Mouse (Mus musculus): ENCODE results near the gene Dedd. TPM values are rescaled to one million over a fixed set of nuclear protein-coding genes. Genes with fewer than 3 reads are reported as not detected.

Gene Dedd
- polyA plus RNA-seq, 1 experiment from 2014 or later, result 45.1 TPM

- Histone ChIP-seq H3K4me2 (no peak overlapping the region), H3K36me3 (ENCODE audit: control insufficient read depth, insufficient read depth, low read length) (peaks cover 14% of the 10 kb centered on the region), H3K4me3 (ENCODE audit: low read depth, low read length) (no peak overlapping the region; the same call in 1 of the 2 replicates), H3K27ac (ENCODE audit: low read depth, low read length) (no peak overlapping the region), H3K4me1 (ENCODE audit: control insufficient read depth, insufficient read depth, low read length) (peaks cover 16% of the 10 kb centered on the region), H3K9ac (ENCODE audit: low read length) (no peak overlapping the region), H3K27me3 (ENCODE audit: control insufficient read depth, insufficient read depth, low read length) (no peaks in the 10 kb centered on the region), H3K9me3 (ENCODE audit: control insufficient read depth, low read length) (no peaks in the 10 kb centered on the region)
- no peak for ATAC-seq (ENCODE audit: low FRiP score)
- WGBS, result 92% methylated on average over 20 of the region's 20 CpGs
- DNase-seq (ENCODE audit: low spot score, missing footprints), result peak; percentile 51
Observed at GRCm38 (mm10) chr1:171285096-171285892, 43.7 kb upstream of the Dedd start.

GRCm38 (mm10) chr1:171286517-171286916 is 42.4 kb upstream of the Dedd start:
- DNase-seq (ENCODE audit: low spot score, missing footprints) (no peak), ATAC-seq (ENCODE audit: low FRiP score) (no peak)
- no peak overlapping the region for H3K27ac ChIP-seq (ENCODE audit: low read depth, low read length)
- peaks cover 14% of the 10 kb centered on the region for H3K4me1 ChIP-seq (ENCODE audit: control insufficient read depth, insufficient read depth, low read length)
- no peak overlapping the region; the same call in 1 of the 2 replicates for H3K9ac ChIP-seq (ENCODE audit: low read length)
- H3K9me3 ChIP-seq (ENCODE audit: control insufficient read depth, low read length), result no peaks in the 10 kb centered on the region
- no peaks in the 10 kb centered on the region for H3K27me3 ChIP-seq (ENCODE audit: control insufficient read depth, insufficient read depth, low read length)
- peak overlapping the region; percentile 1; the same call in 1 of the 2 replicates for H3K4me2 ChIP-seq
- H3K4me3 ChIP-seq (ENCODE audit: low read depth, low read length), result no peak overlapping the region
- peaks cover 14% of the 10 kb centered on the region for H3K36me3 ChIP-seq (ENCODE audit: control insufficient read depth, insufficient read depth, low read length)
- WGBS, result 84% methylated on average over 19 of the region's 19 CpGs

- H3K9ac ChIP-seq (ENCODE audit: low read length), result peak within 1 kb of the TSS; percentile 97
- no peaks in the 10 kb centered on the region for H3K27me3 ChIP-seq (ENCODE audit: control insufficient read depth, insufficient read depth, low read length)
- DNase-seq (ENCODE audit: low spot score, missing footprints) (peak; percentile 99), ATAC-seq (ENCODE audit: low FRiP score) (peak; percentile 97)
- H3K9me3 ChIP-seq (ENCODE audit: control insufficient read depth, low read length), result no peaks in the 10 kb centered on the region
- peak within 1 kb of the TSS; percentile 94 for H3K27ac ChIP-seq (ENCODE audit: low read depth, low read length)
- H3K36me3 ChIP-seq (ENCODE audit: control insufficient read depth, insufficient read depth, low read length), result peaks cover 14% of the 10 kb centered on the region
- H3K4me3 ChIP-seq (ENCODE audit: low read depth, low read length), result peak within 1 kb of the TSS; percentile 81
- H3K4me2 ChIP-seq, result peak within 1 kb of the TSS; percentile 54
- H3K4me1 ChIP-seq (ENCODE audit: control insufficient read depth, insufficient read depth, low read length), result peaks cover 14% of the 10 kb centered on the region
- 1% methylated on average over 49 of the region's 49 CpGs for WGBS
Observed at GRCm38 (mm10) chr1:171287136-171288081, 41.5 kb upstream of the Dedd start, which contains the start of gene Usp21. Gene Usp21 (minus strand): TSS chr1:171287991.

GRCm38 (mm10) chr1:171288328-171288727 is 40.6 kb upstream of the Dedd start:
- H3K9ac ChIP-seq (ENCODE audit: low read length), result peak overlapping the region; percentile 97
- H3K4me2 ChIP-seq, result peak overlapping the region; percentile 54; the same call in 1 of the 2 replicates
- peak overlapping the region; percentile 81; the same call in 1 of the 2 replicates for H3K4me3 ChIP-seq (ENCODE audit: low read depth, low read length)
- 68% methylated on average over 4 of the region's 4 CpGs for WGBS
- DNase-seq (ENCODE audit: low spot score, missing footprints), result no peak
- H3K36me3 ChIP-seq (ENCODE audit: control insufficient read depth, insufficient read depth, low read length), result peaks cover 14% of the 10 kb centered on the region
- no peaks in the 10 kb centered on the region for H3K27me3 ChIP-seq (ENCODE audit: control insufficient read depth, insufficient read depth, low read length)
- peaks cover 14% of the 10 kb centered on the region for H3K4me1 ChIP-seq (ENCODE audit: control insufficient read depth, insufficient read depth, low read length)
- no peaks in the 10 kb centered on the region for H3K9me3 ChIP-seq (ENCODE audit: control insufficient read depth, low read length)
- peak overlapping the region; percentile 94; the same call in 1 of the 2 replicates for H3K27ac ChIP-seq (ENCODE audit: low read depth, low read length)
- no peak for ATAC-seq (ENCODE audit: low FRiP score)

- no peak for ATAC-seq (ENCODE audit: low FRiP score)
- Histone ChIP-seq H3K9me3 (ENCODE audit: control insufficient read depth, low read length) (no peaks in the 10 kb centered on the region), H3K9ac (ENCODE audit: low read length) (no peak overlapping the region), H3K27ac (ENCODE audit: low read depth, low read length) (no peak overlapping the region), H3K4me3 (ENCODE audit: low read depth, low read length) (peak overlapping the region; percentile 73), H3K4me1 (ENCODE audit: control insufficient read depth, insufficient read depth, low read length) (peaks cover 6% of the 10 kb centered on the region; the same call in 1 of the 2 replicates), H3K36me3 (ENCODE audit: control insufficient read depth, insufficient read depth, low read length) (0 out of 2 replicates have a peak, but pooled peaks cover 7% of the 10 kb centered on the region), H3K27me3 (ENCODE audit: control insufficient read depth, insufficient read depth, low read length) (peaks cover 3% of the 10 kb centered on the region), H3K4me2 (peak overlapping the region; percentile 70; the same call in 1 of the 2 replicates)
- DNase-seq (ENCODE audit: low spot score, missing footprints), result no peak
- WGBS, result 91% methylated on average over 3 of the region's 3 CpGs
Observed at GRCm38 (mm10) chr1:171293351-171293750, 35.6 kb upstream of the Dedd start.

- DNase-seq (ENCODE audit: low spot score, missing footprints), result no peak
- Histone ChIP-seq H3K4me3 (ENCODE audit: low read depth, low read length) (peak overlapping the region; percentile 73), H3K4me2 (peak overlapping the region; percentile 70), H3K9ac (ENCODE audit: low read length) (peak overlapping the region; percentile 96), H3K36me3 (ENCODE audit: control insufficient read depth, insufficient read depth, low read length) (0 out of 2 replicates have a peak, but pooled peaks cover 4% of the 10 kb centered on the region), H3K27ac (ENCODE audit: low read depth, low read length) (no peak overlapping the region), H3K9me3 (ENCODE audit: control insufficient read depth, low read length) (no peaks in the 10 kb centered on the region), H3K4me1 (ENCODE audit: control insufficient read depth, insufficient read depth, low read length) (peaks cover 6% of the 10 kb centered on the region; the same call in 1 of the 2 replicates), H3K27me3 (ENCODE audit: control insufficient read depth, insufficient read depth, low read length) (peaks cover 3% of the 10 kb centered on the region)
- WGBS, result 44% methylated on average over 5 of the region's 5 CpGs
- ATAC-seq (ENCODE audit: low FRiP score), result no peak
Observed at GRCm38 (mm10) chr1:171293906-171294297, 35.0 kb upstream of the Dedd start.

- ATAC-seq (ENCODE audit: low FRiP score) (peak; percentile 87), DNase-seq (ENCODE audit: low spot score, missing footprints) (peak; percentile 99)
- Histone ChIP-seq H3K36me3 (ENCODE audit: control insufficient read depth, insufficient read depth, low read length) (0 out of 2 replicates have a peak, but pooled peaks cover 2% of the 10 kb centered on the region), H3K4me1 (ENCODE audit: control insufficient read depth, insufficient read depth, low read length) (peaks cover 6% of the 10 kb centered on the region; the same call in 1 of the 2 replicates), H3K27me3 (ENCODE audit: control insufficient read depth, insufficient read depth, low read length) (peaks cover 3% of the 10 kb centered on the region), H3K9me3 (ENCODE audit: control insufficient read depth, low read length) (no peaks in the 10 kb centered on the region), H3K4me3 (ENCODE audit: low read depth, low read length) (peak within 1 kb of the TSS; percentile 73), H3K27ac (ENCODE audit: low read depth, low read length) (peak within 1 kb of the TSS; percentile 85), H3K9ac (ENCODE audit: low read length) (peak within 1 kb of the TSS; percentile 96), H3K4me2 (peak within 1 kb of the TSS; percentile 70)
- 1% methylated on average over 42 of the region's 42 CpGs for WGBS
Observed at GRCm38 (mm10) chr1:171294298-171295062, 34.5 kb upstream of the Dedd start, which contains the start of gene Ufc1. Gene Ufc1 (minus strand): TSS chr1:171295024.

GRCm38 (mm10) chr1:171295063-171295402 is 33.9 kb upstream of the Dedd start:
- Histone ChIP-seq H3K4me2 (peak overlapping the region; percentile 70), H3K27me3 (ENCODE audit: control insufficient read depth, insufficient read depth, low read length) (peaks cover 3% of the 10 kb centered on the region), H3K4me3 (ENCODE audit: low read depth, low read length) (peak overlapping the region; percentile 73), H3K4me1 (ENCODE audit: control insufficient read depth, insufficient read depth, low read length) (peaks cover 6% of the 10 kb centered on the region; the same call in 1 of the 2 replicates), H3K27ac (ENCODE audit: low read depth, low read length) (peak overlapping the region; percentile 85), H3K9ac (ENCODE audit: low read length) (peak overlapping the region; percentile 96), H3K9me3 (ENCODE audit: control insufficient read depth, low read length) (no peaks in the 10 kb centered on the region), H3K36me3 (ENCODE audit: control insufficient read depth, insufficient read depth, low read length) (no peaks in the 10 kb centered on the region)
- ATAC-seq (ENCODE audit: low FRiP score), result peak; percentile 19; the same call in 1 of the 2 replicates
- no peak for DNase-seq (ENCODE audit: low spot score, missing footprints)
- WGBS, result 13% methylated on average over 3 of the region's 3 CpGs
